Mouse (Mus musculus) adrenal gland, adult 8-10 months (tissue): ENCODE measurements around the gene Cox7a1. TPM values are rescaled to one million over a fixed set of nuclear protein-coding genes. Genes with fewer than 3 reads are reported as not detected.

ENCODE experiments used
- DNase-seq: peaks from one replicate; pipeline ENCODE4 v3.0.0; 2022
- total RNA-seq, 4 experiments: library from RNA; stranded (reverse); gene quantifications; 2 replicates each; pipeline ENCODE4 v1.2.4; 2022

Gene Cox7a1
- total RNA-seq, 4 experiments from 2014 or later, result 65.3 to 235 (median 137) TPM

DNA sequence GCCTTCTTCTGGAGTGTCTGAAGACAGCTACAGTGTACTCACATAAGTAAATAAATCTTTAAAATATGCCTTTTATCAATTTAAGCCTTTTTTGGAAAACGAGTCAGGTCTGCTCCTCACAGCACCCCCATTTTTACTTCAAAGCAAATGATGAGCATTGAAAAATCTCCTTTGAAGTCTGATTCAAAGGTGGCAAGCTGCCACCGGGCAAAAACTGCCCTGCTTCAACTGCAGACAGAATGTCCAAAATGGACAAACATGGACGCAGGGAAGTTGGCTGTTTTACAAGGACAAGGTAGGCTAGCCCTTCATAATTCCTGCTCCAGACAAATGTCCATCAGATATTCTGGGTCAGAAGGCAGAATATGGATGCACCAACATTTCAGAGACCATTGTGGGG, 37.5 kb downstream of the Cox7a1 start:
- DNase-seq, result no peak

- DNase-seq, result no peak
Measured at GRCm38 (mm10) chr7:30222205-30222604, 38.3 kb downstream of the Cox7a1 start.

DNA sequence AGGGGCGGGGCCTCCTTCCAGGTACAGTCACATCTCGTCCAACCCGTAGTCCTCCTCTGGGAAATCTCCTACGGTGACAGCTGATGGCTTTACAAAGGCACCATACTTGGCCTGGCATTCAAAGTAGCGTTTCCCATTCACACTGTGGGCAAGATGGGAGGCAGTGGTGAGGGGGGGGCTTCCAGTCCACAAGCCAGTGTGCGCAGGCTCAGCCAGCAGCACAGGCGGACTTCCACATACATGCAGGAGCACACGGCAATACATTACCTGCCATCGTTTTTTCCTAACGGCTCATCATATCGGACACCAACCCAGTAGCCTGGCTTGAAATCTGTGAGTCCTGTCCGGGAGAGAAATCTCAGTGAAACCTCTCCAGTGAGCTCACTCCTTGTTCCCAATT, 40.3 kb downstream of the Cox7a1 start:
- DNase-seq, result no peak

GRCm38 (mm10) chr7:30231328-30231668, 47.4 kb downstream of the Cox7a1 start:
- no peak for DNase-seq

DNA sequence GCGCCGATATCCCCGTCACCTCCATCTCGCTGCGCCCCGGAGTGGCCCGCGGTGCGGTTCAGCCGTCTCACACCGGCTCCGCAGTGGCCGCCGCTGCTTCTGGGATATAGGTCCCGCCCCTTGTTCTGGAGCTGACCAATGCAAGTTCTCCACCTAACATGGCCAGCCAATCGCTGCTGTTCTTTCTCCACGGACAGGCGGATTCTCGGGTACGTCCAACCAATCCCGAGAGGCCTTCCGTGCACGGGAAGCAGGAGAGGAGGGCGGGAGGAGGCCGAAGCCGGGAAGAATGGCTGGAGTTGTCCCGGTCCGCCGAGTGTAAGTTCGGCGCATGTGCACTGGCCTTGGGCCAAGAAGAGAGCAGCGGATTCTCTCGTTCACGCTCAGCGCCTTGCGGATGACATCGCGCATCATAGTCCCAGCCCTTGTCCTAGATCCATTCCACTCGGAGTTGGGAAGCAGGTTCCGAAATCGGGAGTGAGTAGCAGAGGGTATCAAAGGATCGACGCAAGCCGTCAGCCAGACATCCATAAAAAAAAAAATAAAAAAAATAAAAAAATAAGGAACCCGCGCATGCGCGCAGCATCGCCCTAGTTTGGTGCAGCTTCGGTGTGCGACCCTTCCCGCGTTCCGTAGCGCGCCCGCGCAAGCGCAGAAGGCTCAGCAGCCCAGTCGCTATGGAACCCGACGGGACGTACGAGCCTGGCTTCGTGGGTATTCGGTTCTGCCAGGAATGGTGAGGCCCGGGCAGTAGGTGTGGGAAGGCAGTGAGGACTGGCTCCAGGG, 47.9 kb downstream of the Cox7a1 start, which contains the start of the genes Polr2i and Tbcb:
Polr2i (plus strand) TSS at position 280 of the 786 bp plus-strand sequence.
Tbcb (minus strand) TSS at position 604 of the 786 bp plus-strand sequence.
- peak; percentile 98 for DNase-seq

- DNase-seq, result peak; percentile 41
Measured at GRCm38 (mm10) chr7:30232631-30233148, 48.7 kb downstream of the Cox7a1 start.

DNA sequence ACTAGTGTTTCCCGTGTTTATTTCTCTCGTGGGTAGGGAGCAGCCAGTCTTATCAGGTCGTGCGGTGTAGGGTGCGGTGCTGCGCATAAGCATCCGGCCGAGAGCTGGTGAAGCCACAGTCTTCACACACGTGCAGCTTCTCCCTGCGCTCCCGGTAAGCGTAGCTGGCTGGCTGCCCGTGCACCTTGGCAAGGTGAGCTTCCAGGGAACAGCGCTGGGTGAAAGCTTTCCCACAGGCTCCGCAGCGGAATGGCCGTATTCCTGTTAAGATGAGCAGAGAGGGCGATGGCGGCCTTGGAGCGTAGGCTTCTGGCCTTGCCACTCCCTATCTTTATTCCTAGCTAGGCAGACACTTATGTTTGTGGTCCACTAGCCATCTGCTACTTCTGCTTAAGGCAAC, 49.4 kb downstream of the Cox7a1 start:
- DNase-seq, result no peak

- no peak for DNase-seq
Measured at GRCm38 (mm10) chr7:30234276-30234858, 50.4 kb downstream of the Cox7a1 start.

DNA sequence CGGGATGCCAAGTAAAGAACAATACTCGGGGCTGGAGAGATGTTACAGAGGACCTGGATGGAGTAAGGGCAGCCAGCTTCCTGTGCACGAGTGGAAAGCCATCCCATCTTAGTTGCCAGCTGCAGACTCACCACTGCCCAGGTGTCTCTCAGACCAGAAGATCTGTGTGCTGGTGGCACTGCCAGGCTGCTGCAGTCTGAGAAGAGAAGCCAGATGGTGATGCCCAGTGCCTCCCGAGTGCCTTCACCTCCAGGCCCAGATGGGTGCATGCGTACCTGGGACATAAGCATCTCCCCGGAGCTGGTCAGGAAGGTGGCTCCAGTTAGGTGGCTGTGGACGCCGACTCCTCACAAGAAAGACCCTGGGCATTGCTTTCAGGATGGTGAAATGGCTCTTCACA, 51.1 kb downstream of the Cox7a1 start:
- DNase-seq, result no peak

- no peak for DNase-seq
Measured at GRCm38 (mm10) chr7:30235625-30236024, 51.7 kb downstream of the Cox7a1 start, which contains the start of gene Ovol3. Ovol3 (minus strand) TSS chr7:30235725.

Other genes with a start within 250 kb of the Cox7a1 start
- gene Zfp74, start 230.1 kb upstream of the Cox7a1 start, total RNA-seq, result 10 to 100 TPM; 11.0 to 14.6 (median 12.1) TPM
- gene Zfp568, start 200.2 kb upstream of the Cox7a1 start, total RNA-seq, result 10 to 100 TPM; 10.7 to 13.1 (median 11.9) TPM
- gene Zfp14, start 132.8 kb upstream of the Cox7a1 start, total RNA-seq, result 1 to 10 TPM; 3.7 to 6.6 (median 4.9) TPM
- gene Zfp82, start 111.2 kb upstream of the Cox7a1 start, total RNA-seq, result 1 to 10 TPM in 3 of 4 experiments, under 1 TPM in 1; 0.86 to 3.3 (median 2.8) TPM
- gene Gm26920, start 93.7 kb upstream of the Cox7a1 start, total RNA-seq, result 1 to 10 TPM in 1 of 4 experiments, under 1 TPM in 1, not detected in 2; 0.48 to 2.2 TPM
- gene Zfp566, start 93.6 kb upstream of the Cox7a1 start, total RNA-seq, result 1 to 10 TPM; 1.9 to 4.7 (median 4.1) TPM
- 10 to 100 TPM; 39.9 to 66.1 (median 44.5) TPM for gene Zfp260, start 89.4 kb upstream of the Cox7a1 start, total RNA-seq
- 1 to 10 TPM; 3.6 to 5.7 (median 4.5) TPM for gene Zfp382, start 62.2 kb upstream of the Cox7a1 start, total RNA-seq
- 10 to 100 TPM; 46.0 to 55.4 (median 54.0) TPM for gene Zfp146, start 14.4 kb upstream of the Cox7a1 start, total RNA-seq
- gene Capns1, start 14.7 kb downstream of the Cox7a1 start, total RNA-seq, result 100 to 1,000 TPM; 562 to 740 (median 679) TPM
- 10 to 100 TPM; 62.8 to 93.8 (median 72.7) TPM for gene Polr2i, start 47.8 kb downstream of the Cox7a1 start, total RNA-seq
- gene Tbcb, start 48.1 kb downstream of the Cox7a1 start, total RNA-seq, result 100 to 1,000 TPM; 102 to 119 (median 108) TPM
- not detected for gene Ovol3, start 51.6 kb downstream of the Cox7a1 start, total RNA-seq
- under 1 TPM in 2 of 4 experiments, not detected in 2; 0.21 to 0.97 TPM for gene Thap8, start 96.0 kb downstream of the Cox7a1 start, total RNA-seq
- 1 to 10 TPM; 2.7 to 7.5 (median 4.5) TPM for gene Wdr62, start 96.3 kb downstream of the Cox7a1 start, total RNA-seq
- 10 to 100 TPM; 20.8 to 35.8 (median 30.0) TPM for gene Clip3, start 107.6 kb downstream of the Cox7a1 start, total RNA-seq
- 100 to 1,000 TPM in 1 of 4 experiments, 10 to 100 TPM in 3; 60.5 to 112 (median 82.7) TPM for gene Alkbh6, start 124.6 kb downstream of the Cox7a1 start, total RNA-seq
- gene Syne4, start 130.7 kb downstream of the Cox7a1 start, total RNA-seq, result 100 to 1,000 TPM in 1 of 4 experiments, 10 to 100 TPM in 3; 22.5 to 102 (median 57.8) TPM
- gene E130208F15Rik, start 137.6 kb downstream of the Cox7a1 start, total RNA-seq, result 1 to 10 TPM in 3 of 4 experiments, under 1 TPM in 1; 0.87 to 2.2 (median 1.8) TPM
- gene Sdhaf1, start 139.8 kb downstream of the Cox7a1 start, total RNA-seq, result 10 to 100 TPM; 13.9 to 18.4 (median 16.1) TPM
- gene Lrfn3, start 178.6 kb downstream of the Cox7a1 start, total RNA-seq, result 10 to 100 TPM; 11.5 to 15.8 (median 12.7) TPM
- 10 to 100 TPM; 31.8 to 65.8 (median 51.1) TPM for gene Tyrobp, start 229.6 kb downstream of the Cox7a1 start, total RNA-seq
- 1 to 10 TPM in 3 of 4 experiments, under 1 TPM in 1; 0.98 to 2.3 (median 1.4) TPM for gene Hcst, start 235.7 kb downstream of the Cox7a1 start, total RNA-seq
- gene Nfkbid, start 237.6 kb downstream of the Cox7a1 start, total RNA-seq, result 1 to 10 TPM in 3 of 4 experiments, under 1 TPM in 1; 0.73 to 2.4 (median 1.7) TPM